Mouse (Mus musculus) kidney, adult 2 months (tissue): ENCODE measurements around the gene Fads2. TPM values are rescaled to one million over a fixed set of nuclear protein-coding genes. Genes with fewer than 3 reads are reported as not detected.

Experiments
- DNase-seq: peaks from one replicate; pipeline ENCODE4 v3.0.0; 2021
- H3K27ac ChIP-seq: fragments of 200-500 bp; 2 replicates; pipeline ENCODE4 v1.5.1; 2012; ENCODE audit warnings: low read depth, low read length, control low read depth, inconsistent platforms; ENCODE audit not compliant: insufficient read depth
- H3K27me3 ChIP-seq: fragments of 200-500 bp; replicated peaks from 2 replicates; pipeline ENCODE4 v1.6.1; 2012; ENCODE audit warnings: mild to moderate bottlenecking, moderate library complexity, low read length, inconsistent platforms; ENCODE audit not compliant: control insufficient read depth, insufficient read depth
- H3K36me3 ChIP-seq: fragments of 200-500 bp; 2 replicates; pipeline ENCODE4 v1.6.1; 2012; ENCODE audit warnings: mild to moderate bottlenecking, moderate library complexity, low read length, inconsistent platforms; ENCODE audit not compliant: control insufficient read depth, insufficient read depth
- H3K4me1 ChIP-seq: fragments of 200-500 bp; 2 replicates; pipeline ENCODE4 v1.6.1; 2011; ENCODE audit warnings: low read length; ENCODE audit not compliant: control insufficient read depth, insufficient read depth
- H3K4me3 ChIP-seq: fragments of 200-500 bp; 2 replicates; pipeline ENCODE4 v1.5.1; 2011; ENCODE audit warnings: mild to moderate bottlenecking, low read depth, low read length, control low read depth; ENCODE audit not compliant: insufficient read depth
- CTCF ChIP-seq: fragments of 200-500 bp; conservative IDR thresholded peaks from 2 replicates; pipeline ENCODE4 v1.5.1; 2011; ENCODE audit warnings: low read depth, mild to moderate bottlenecking, control low read depth, low read length, moderate library complexity, mixed read lengths; ENCODE audit not compliant: insufficient read depth, insufficient read length
- POLR2A ChIP-seq: fragments of 200-500 bp; IDR thresholded peaks from one replicate; pipeline ENCODE4 v1.6.1; 2011; ENCODE audit warnings: low read depth, low read length, control low read depth
- WGBS: fragments of 180-500 bp; shearing (Covaris S2); methylation state at CpG from one replicate; pipeline ENCODE4 v1.1.7; 2018; 5-methylcytosine and 5-hydroxymethylcytosine counted together
- polyA plus RNA-seq: library from polyadenylated mRNA; depleted of rRNA; stranded (reverse); fragments of >200 nt; gene quantifications from 2 replicates; pipeline ENCODE4 v1.2.3, GENCODE M21; 2012

Gene Fads2
- polyA plus RNA-seq, 1 experiment = 240 TPM

DNA sequence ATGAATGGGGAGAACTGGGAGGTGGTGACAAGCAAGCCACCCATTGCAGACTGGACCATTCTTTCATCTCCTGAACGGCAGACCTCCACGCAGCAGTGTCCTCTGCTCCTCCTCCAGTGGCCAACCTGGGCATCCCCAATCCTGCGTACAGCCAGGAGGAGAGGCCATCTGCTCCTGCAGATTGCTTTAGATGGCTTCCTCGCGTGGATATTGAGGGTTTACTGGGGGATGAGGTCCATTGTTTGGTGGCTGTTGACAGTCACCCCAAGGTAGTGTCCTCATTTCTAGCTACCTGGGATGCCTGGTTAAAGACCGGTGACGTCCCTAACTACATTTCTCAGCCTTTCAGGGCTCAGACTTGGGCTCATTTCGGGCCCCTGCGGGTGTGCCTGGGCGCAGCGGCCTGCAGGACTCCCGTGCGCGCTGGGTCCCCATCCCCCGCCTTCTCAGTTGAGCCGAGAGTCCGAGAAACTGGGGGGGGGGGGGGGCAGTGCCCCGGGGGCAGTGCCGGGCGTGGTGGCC lies 60.6 kb downstream of the Fads2 start:
- no peaks in the 10 kb centered on the region for H3K36me3 ChIP-seq
- H3K4me3 ChIP-seq = peak overlapping the region; percentile 75; the same call in 1 of the 2 replicates
- peaks cover 42% of the 10 kb centered on the region for H3K4me1 ChIP-seq
- DNase-seq = no peak
- 18% methylated on average over 17 of the region's 20 CpGs for WGBS
- peak overlapping the region; percentile 34; the same call in 1 of the 2 replicates for H3K27ac ChIP-seq
- TF ChIP-seq POLR2A (no peak), CTCF (no peak)
- H3K27me3 ChIP-seq = no peaks in the 10 kb centered on the region

DNA sequence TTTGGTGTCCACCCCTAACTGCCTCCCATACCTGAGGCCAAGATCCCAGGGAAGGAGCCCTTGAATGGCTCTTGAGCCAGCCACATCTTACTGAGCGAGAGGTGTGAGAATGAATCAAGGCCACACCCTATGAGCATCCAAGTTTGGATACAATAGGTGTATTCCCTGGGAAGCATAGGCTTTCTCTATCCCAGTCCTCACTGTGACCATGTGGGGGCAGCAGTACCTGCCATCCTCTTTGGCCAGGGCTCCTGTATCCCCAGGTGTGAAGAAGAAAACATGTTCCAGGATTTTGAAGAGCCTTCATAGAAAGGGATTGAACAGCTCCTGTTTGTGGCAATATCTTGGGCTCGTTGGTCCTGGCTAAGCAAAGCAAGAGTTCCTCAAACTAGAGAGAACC lies 61.9 kb downstream of the Fads2 start:
- H3K27me3 ChIP-seq = no peaks in the 10 kb centered on the region
- DNase-seq = peak; percentile 60
- H3K36me3 ChIP-seq = no peaks in the 10 kb centered on the region
- TF ChIP-seq CTCF (peak; percentile 59), POLR2A (no peak)
- 84% methylated on average over 2 of the region's 2 CpGs for WGBS
- H3K4me1 ChIP-seq = peaks cover 33% of the 10 kb centered on the region
- H3K4me3 ChIP-seq = no peak overlapping the region
- no peak overlapping the region for H3K27ac ChIP-seq

GRCm38 (mm10) chr19:10038910-10039309 lies 62.6 kb downstream of the Fads2 start:
- no peaks in the 10 kb centered on the region for H3K27me3 ChIP-seq
- 12% methylated on average over 3 of the region's 3 CpGs for WGBS
- no peak for TF ChIP-seq CTCF
- TF ChIP-seq POLR2A = no peak
- H3K4me3 ChIP-seq = no peak overlapping the region
- peak overlapping the region; percentile 95 for H3K27ac ChIP-seq
- H3K4me1 ChIP-seq = peaks cover 28% of the 10 kb centered on the region; the same call in 1 of the 2 replicates
- H3K36me3 ChIP-seq = no peaks in the 10 kb centered on the region
- DNase-seq = peak; percentile 82

DNA sequence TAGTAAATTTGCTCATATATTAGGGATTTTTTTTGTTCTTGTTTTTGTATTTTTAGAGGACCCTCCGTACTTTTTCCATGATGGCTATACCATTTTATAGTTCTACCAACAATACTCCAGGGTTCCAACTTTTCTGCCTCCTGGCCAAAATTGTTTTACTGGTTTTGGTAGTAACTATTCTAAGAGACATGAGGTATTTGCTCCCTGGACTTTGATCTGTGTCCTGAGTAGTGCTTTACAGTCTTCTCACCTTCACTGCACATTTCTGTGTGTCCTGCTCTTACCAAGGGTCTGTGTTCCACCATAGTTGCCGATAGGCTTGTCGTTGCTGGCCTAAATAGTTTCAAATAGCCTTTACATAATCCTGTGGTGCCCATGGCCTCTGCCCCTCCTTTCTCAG lies 63.2 kb downstream of the Fads2 start:
- Histone ChIP-seq H3K27ac (peak overlapping the region; percentile 95), H3K4me3 (no peak overlapping the region), H3K36me3 (no peaks in the 10 kb centered on the region), H3K4me1 (peaks cover 26% of the 10 kb centered on the region; the same call in 1 of the 2 replicates), H3K27me3 (no peaks in the 10 kb centered on the region)
- no peak for TF ChIP-seq POLR2A
- no peak for TF ChIP-seq CTCF
- WGBS = 48% methylated on average over 3 of the region's 3 CpGs
- peak; percentile 84 for DNase-seq

- H3K36me3 ChIP-seq = no peaks in the 10 kb centered on the region
- peaks cover 29% of the 10 kb centered on the region; the same call in 1 of the 2 replicates for H3K4me1 ChIP-seq
- WGBS = 23% methylated on average over 2 of the region's 2 CpGs
Measured at GRCm38 (mm10) chr19:10037534-10037933, 64.0 kb downstream of the Fads2 start.

DNA sequence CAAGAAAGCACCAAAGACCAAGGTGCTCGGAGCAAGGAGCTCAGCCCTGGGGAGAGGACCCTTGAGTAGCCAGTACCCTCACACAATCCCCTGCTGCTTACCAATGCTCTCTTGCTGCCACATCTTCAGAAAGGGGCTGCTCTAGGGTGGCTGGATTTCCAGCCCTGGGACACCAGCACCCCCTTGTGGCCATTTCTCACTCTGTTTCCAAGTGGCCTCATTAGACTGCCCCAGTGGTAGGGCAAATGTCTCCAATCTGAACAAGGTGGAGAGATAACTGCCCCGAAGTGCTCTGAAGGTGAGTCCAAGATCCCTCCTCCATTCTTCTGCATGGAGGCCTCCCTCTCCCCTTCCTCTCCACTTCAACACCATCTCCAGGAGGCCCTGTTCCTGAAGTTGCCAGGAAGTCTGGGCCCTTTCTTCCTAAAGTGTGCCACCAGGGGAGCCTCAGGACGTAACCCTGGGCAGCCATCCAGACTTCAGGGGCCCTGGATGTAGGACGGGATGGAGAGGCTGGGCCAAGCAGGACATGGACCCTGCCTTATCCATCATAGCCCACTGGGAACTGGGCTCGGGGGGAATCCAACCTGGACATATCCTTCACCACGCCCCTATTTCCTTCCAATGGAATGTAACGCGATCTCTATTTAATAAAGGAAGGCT lies 66.6 kb downstream of the Fads2 start:
- Histone ChIP-seq H3K4me1 (peaks cover 33% of the 10 kb centered on the region), H3K36me3 (no peaks in the 10 kb centered on the region), H3K27me3 (no peaks in the 10 kb centered on the region), H3K4me3 (no peak overlapping the region), H3K27ac (no peak overlapping the region)
- peak; percentile 88 for TF ChIP-seq CTCF
- no peak for TF ChIP-seq POLR2A
- DNase-seq = peak; percentile 82
- WGBS = 54% methylated on average over 8 of the region's 8 CpGs

More at GRCm38 (mm10) chr19:10037534-10037933, 64.0 kb downstream of the Fads2 start:
- DNase-seq = peak; percentile 74
- Histone ChIP-seq H3K27me3 (no peaks in the 10 kb centered on the region), H3K27ac (no peak overlapping the region; the same call in 1 of the 2 replicates), H3K4me3 (no peak overlapping the region)
- no peak for TF ChIP-seq POLR2A
- TF ChIP-seq CTCF = no peak

GRCm38 (mm10) chr19:10034356-10034755 lies 67.2 kb downstream of the Fads2 start:
- no peak for TF ChIP-seq POLR2A
- H3K4me1 ChIP-seq = peaks cover 34% of the 10 kb centered on the region
- H3K4me3 ChIP-seq = no peak overlapping the region
- H3K36me3 ChIP-seq = no peaks in the 10 kb centered on the region
- DNase-seq = no peak
- 70% methylated on average over 5 of the region's 5 CpGs for WGBS
- no peak overlapping the region for H3K27ac ChIP-seq
- H3K27me3 ChIP-seq = no peaks in the 10 kb centered on the region
